Mouse (Mus musculus) CH12.LX (cell line): ENCODE data around the gene Pdzph1. TPM values are rescaled to one million over a fixed set of nuclear protein-coding genes. Genes with fewer than 3 reads are reported as not detected.

Source experiments
- polyA plus RNA-seq: library from polyadenylated mRNA; unstranded; fragments of >175 nt; gene quantifications from 2 replicates; pipeline ENCODE4 v1.2.1, GENCODE M21; 2012; ENCODE audit warnings: low read depth; ENCODE audit not compliant: insufficient read length
- total RNA-seq, 2 experiments: library from RNA; depleted of rRNA; stranded (reverse); fragments of 300-350 nt in 1 of 2; fragments of >200 nt in 1 of 2; gene quantifications; 2 replicates each; pipeline ENCODE4 v1.2.3; 2012 to 2014

Gene Pdzph1
- total and polyA plus RNA-seq, 3 experiments: not detected

Other genes with a start within 250 kb of the Pdzph1 start
- not detected in 2 replicates for gene Nudt12, start 22.0 kb upstream of the Pdzph1 start, total RNA-seq (2012; rRNA removed)
- gene Nudt12, start 22.0 kb upstream of the Pdzph1 start, total RNA-seq (2014; rRNA removed): not detected in 2 replicates
- gene Nudt12, start 22.0 kb upstream of the Pdzph1 start, polyA plus RNA-seq: not detected in 2 replicates